Mouse (Mus musculus) heart, embryonic 16.5 days (tissue): ENCODE measurements around the gene Atp1a4. TPM values are rescaled to one million over a fixed set of nuclear protein-coding genes. Genes with fewer than 3 reads are reported as not detected.

ENCODE experiments used
- ATAC-seq: fragments of 200-750 bp; cut with Nextera tagmentation; replicated peaks from 2 replicates; pipeline ENCODE4 v1.8.0; 2017; ENCODE audit warnings: moderate number of reproducible peaks; ENCODE audit not compliant: insufficient read depth, low FRiP score; ENCODE audit errors: extremely low read depth
- H3K27ac ChIP-seq: fragments of 300-500 bp; sonication (generic); 2 replicates; pipeline ENCODE4 v1.5.1; 2014; ENCODE audit warnings: mild to moderate bottlenecking, low read length, control low read depth, moderate library complexity
- H3K27me3 ChIP-seq: fragments of 300-500 bp; sonication (generic); 2 replicates; pipeline ENCODE4 v1.6.1; 2014; ENCODE audit warnings: low read length, mixed read lengths; ENCODE audit not compliant: control insufficient read depth, insufficient read depth
- H3K36me3 ChIP-seq: fragments of 300-500 bp; sonication (generic); 2 replicates; pipeline ENCODE4 v1.6.1; 2014; ENCODE audit not compliant: control insufficient read depth, insufficient read depth
- H3K4me1 ChIP-seq: fragments of 300-500 bp; sonication (generic); 2 replicates; pipeline ENCODE4 v1.6.1; 2014; ENCODE audit warnings: low read length, mixed read lengths; ENCODE audit not compliant: control insufficient read depth, insufficient read depth
- H3K4me2 ChIP-seq: fragments of 300-500 bp; sonication (generic); 2 replicates; pipeline ENCODE4 v1.6.1; 2014; ENCODE audit warnings: low read depth, mild to moderate bottlenecking, control low read depth, low read length
- H3K4me3 ChIP-seq: fragments of 300-500 bp; sonication (generic); 2 replicates; pipeline ENCODE4 v1.5.1; 2014; ENCODE audit warnings: mild to moderate bottlenecking, control low read depth, low read length
- H3K9ac ChIP-seq: fragments of 300-500 bp; sonication (generic); 2 replicates; pipeline ENCODE4 v1.6.1; 2014; ENCODE audit warnings: low read length, control low read depth
- H3K9me3 ChIP-seq: fragments of 300-500 bp; sonication (generic); replicated peaks from 2 replicates; pipeline ENCODE4 v1.6.1; 2016; ENCODE audit warnings: low read length; ENCODE audit not compliant: control insufficient read depth
- WGBS: fragments of 180-500 bp; shearing (Covaris S2); extraction: QIAGEN DNeasy Blood & Tissue Kit; methylation state at CpG from one replicate; pipeline ENCODE4 v1.1.7; 2014; 5-methylcytosine and 5-hydroxymethylcytosine counted together
- polyA plus RNA-seq: library from polyadenylated mRNA; unstranded; fragments of >200 nt; fragmentation: Nextera tagmentation; extraction: Ambion mirVana; gene quantifications from 2 replicates; pipeline ENCODE4 v1.2.1, GENCODE M21; 2015

The Atp1a4 gene
- polyA plus RNA-seq, 1 experiment from 2014 or later: 0.16 TPM

- whole genome bisulfite sequencing: 25% methylated on average over 2 of the region's 2 CpGs
Measured at GRCm38 (mm10) chr1:172242401-172242800, 15.8 kb downstream of the Atp1a4 start.

GRCm38 (mm10) chr1:172240945-172241708 lies 17.1 kb downstream of the Atp1a4 start:
- H3K27me3 ChIP-seq: no peaks in the 10 kb centered on the region; the same call in 1 of the 2 replicates
- no peak overlapping the region for H3K9ac ChIP-seq
- peaks cover 17% of the 10 kb centered on the region for H3K4me1 ChIP-seq
- no peak for ATAC-seq
- peak overlapping the region; percentile 86; the same call in 1 of the 2 replicates for H3K27ac ChIP-seq
- WGBS: 68% methylated on average over 6 of the region's 6 CpGs
- H3K9me3 ChIP-seq: no peaks in the 10 kb centered on the region; the same call in 1 of the 2 replicates
- H3K36me3 ChIP-seq: no peaks in the 10 kb centered on the region
- H3K4me3 ChIP-seq: no peak overlapping the region
- no peak overlapping the region for H3K4me2 ChIP-seq

More at GRCm38 (mm10) chr1:172242401-172242800, 15.8 kb downstream of the Atp1a4 start:
- Histone ChIP-seq H3K9me3 (no peaks in the 10 kb centered on the region; the same call in 1 of the 2 replicates), H3K4me2 (no peak overlapping the region; the same call in 1 of the 2 replicates), H3K27me3 (no peaks in the 10 kb centered on the region; the same call in 1 of the 2 replicates), H3K4me3 (no peak overlapping the region), H3K9ac (0 out of 2 replicates have a peak overlapping the region, but pooled peaks have one; percentile 3), H3K27ac (peak overlapping the region; percentile 86), H3K36me3 (no peaks in the 10 kb centered on the region), H3K4me1 (peaks cover 17% of the 10 kb centered on the region)
- ATAC-seq: peak; percentile 93

DNA sequence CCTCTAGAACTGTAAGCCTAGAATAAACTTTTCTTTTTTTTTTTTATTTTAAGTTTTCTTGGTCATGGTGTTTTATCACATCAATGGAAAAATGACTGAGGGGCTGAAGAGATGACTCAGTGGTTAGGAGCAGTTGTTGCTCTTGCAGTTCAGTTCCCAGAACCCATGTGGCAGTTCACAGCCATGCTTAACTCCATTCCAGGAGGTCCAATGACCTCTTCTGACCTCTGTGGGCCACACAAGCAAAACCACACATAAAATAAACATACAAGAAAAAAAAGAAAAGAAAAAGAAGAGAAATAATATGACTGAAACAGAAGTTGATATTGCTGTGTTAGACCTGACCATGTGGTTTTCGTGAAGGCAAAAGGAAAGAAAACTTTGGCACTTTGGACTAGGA lies 29.0 kb downstream of the Atp1a4 start:
- Histone ChIP-seq H3K9ac (no peak overlapping the region), H3K4me2 (no peak overlapping the region), H3K9me3 (no peaks in the 10 kb centered on the region), H3K4me3 (no peak overlapping the region), H3K36me3 (no peaks in the 10 kb centered on the region), H3K27me3 (no peaks in the 10 kb centered on the region), H3K27ac (no peak overlapping the region), H3K4me1 (peaks cover 9% of the 10 kb centered on the region; the same call in 1 of the 2 replicates)
- WGBS: 91% methylated on average over 1 of the region's 1 CpGs
- no peak for ATAC-seq

DNA sequence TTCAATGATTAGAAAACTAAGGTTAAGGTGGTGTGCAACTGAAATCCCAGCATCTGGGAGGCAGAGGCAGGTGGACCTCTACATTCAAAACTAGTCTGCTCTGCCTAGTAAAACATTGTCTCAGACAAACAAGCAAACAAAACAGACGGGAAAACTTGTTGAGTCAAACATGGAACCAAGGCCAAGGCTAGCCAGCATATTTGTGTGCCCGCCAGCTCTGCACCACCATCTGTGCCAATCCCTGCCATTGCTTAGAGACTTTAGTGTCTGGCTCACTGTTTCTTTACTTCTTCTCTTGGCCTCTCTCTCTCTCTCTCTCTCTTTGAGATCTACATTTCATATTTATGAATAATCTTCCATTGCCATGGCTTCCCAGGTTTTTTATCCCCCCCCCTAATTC lies 30.0 kb downstream of the Atp1a4 start:
- no peak overlapping the region for H3K9ac ChIP-seq
- no peaks in the 10 kb centered on the region for H3K36me3 ChIP-seq
- no peak overlapping the region for H3K4me2 ChIP-seq
- H3K4me1 ChIP-seq: peaks cover 11% of the 10 kb centered on the region; the same call in 1 of the 2 replicates
- ATAC-seq: no peak
- H3K27ac ChIP-seq: no peak overlapping the region
- 87% methylated on average over 2 of the region's 2 CpGs for WGBS
- no peak overlapping the region for H3K4me3 ChIP-seq
- no peaks in the 10 kb centered on the region for H3K27me3 ChIP-seq
- no peaks in the 10 kb centered on the region for H3K9me3 ChIP-seq

DNA sequence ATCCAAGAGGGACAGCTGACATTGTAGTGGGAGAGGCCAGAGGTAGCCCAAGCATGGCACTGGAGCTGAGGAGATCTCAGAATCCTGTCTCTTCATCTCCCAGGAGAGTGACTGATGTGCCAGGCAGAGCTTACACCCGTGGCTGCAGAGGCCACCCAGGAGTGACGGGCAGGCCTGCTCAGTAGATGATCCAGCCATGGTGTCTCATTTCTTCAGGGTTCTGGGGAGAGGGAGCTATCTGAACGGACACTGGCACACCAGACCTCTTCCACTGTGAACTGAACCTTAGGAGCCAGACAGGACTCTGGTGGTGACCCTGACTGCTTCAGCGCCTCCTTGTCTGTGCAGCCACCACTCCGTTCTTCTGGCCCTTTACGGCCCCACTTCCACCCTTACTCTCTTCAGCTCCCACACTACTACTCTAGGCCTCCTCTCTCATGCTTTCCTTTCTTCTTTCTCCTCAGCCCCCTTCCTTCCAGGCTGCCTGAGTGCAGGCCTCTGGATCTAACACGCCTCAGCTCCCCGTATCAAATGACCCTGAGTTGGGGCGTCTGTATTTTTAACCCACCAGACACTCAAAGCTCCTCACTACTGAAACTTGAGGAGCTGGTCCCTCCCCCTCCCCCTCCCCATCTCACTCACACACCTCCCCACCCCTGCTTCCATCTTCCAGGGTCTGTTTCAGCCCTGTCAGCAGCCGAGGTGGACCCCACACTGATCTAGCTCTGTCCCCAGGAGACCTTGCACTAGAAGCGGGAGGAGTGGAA lies 36.7 kb downstream of the Atp1a4 start:
- Histone ChIP-seq H3K9me3 (no peaks in the 10 kb centered on the region), H3K4me1 (peaks cover 53% of the 10 kb centered on the region), H3K9ac (peak overlapping the region; percentile 23), H3K4me3 (no peak overlapping the region), H3K4me2 (no peak overlapping the region), H3K27me3 (no peaks in the 10 kb centered on the region), H3K27ac (peak overlapping the region; percentile 95), H3K36me3 (no peaks in the 10 kb centered on the region)
- ATAC-seq: no peak
- WGBS: 41% methylated on average over 11 of the region's 11 CpGs

DNA sequence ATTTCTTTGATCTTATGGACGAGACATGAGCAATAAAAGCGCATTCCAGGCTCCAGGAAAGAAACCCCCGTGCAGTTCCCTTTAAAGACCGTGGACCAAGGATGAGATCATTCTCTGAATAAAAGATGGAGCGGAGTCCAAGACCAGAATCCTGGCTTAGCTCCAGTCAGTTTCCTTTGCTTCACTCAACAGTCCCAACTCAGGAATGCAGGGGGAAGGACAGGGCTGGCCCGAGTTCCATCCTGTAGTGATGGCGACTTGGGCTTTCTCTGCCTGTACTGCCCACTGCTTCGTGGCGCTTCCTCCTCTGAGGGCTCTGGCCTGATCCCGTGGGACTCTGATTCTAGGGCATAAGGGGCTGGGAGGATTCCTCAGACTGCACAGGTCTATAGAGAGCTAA lies 37.8 kb downstream of the Atp1a4 start:
- Histone ChIP-seq H3K27ac (peak overlapping the region; percentile 95), H3K27me3 (no peaks in the 10 kb centered on the region), H3K4me3 (no peak overlapping the region; the same call in 1 of the 2 replicates), H3K4me2 (peak overlapping the region; percentile 47), H3K9ac (peak overlapping the region; percentile 65), H3K4me1 (peaks cover 53% of the 10 kb centered on the region), H3K36me3 (no peaks in the 10 kb centered on the region), H3K9me3 (no peaks in the 10 kb centered on the region)
- peak; percentile 83 for ATAC-seq
- WGBS: 21% methylated on average over 10 of the region's 10 CpGs

GRCm38 (mm10) chr1:172219451-172220406 lies 38.5 kb downstream of the Atp1a4 start, which contains the start of gene Casq1:
Gene Casq1, minus strand, starts transcription at chr1:172219868.
- Histone ChIP-seq H3K4me2 (peak within 1 kb of the TSS; percentile 47), H3K4me1 (peaks cover 58% of the 10 kb centered on the region), H3K9ac (peak within 1 kb of the TSS; percentile 65), H3K9me3 (no peaks in the 10 kb centered on the region), H3K4me3 (peak within 1 kb of the TSS; percentile 17), H3K27ac (peak within 1 kb of the TSS; percentile 95), H3K36me3 (no peaks in the 10 kb centered on the region), H3K27me3 (no peaks in the 10 kb centered on the region)
- peak; percentile 29 for ATAC-seq
- WGBS: 59% methylated on average over 19 of the region's 19 CpGs

GRCm38 (mm10) chr1:172218164-172218910 lies 39.9 kb downstream of the Atp1a4 start:
- no peaks in the 10 kb centered on the region for H3K36me3 ChIP-seq
- H3K4me2 ChIP-seq: peak overlapping the region; percentile 25
- peak overlapping the region; percentile 15 for H3K9ac ChIP-seq
- no peak for ATAC-seq
- H3K27me3 ChIP-seq: no peaks in the 10 kb centered on the region
- 45% methylated on average over 15 of the region's 15 CpGs for WGBS
- H3K9me3 ChIP-seq: no peaks in the 10 kb centered on the region
- H3K4me3 ChIP-seq: no peak overlapping the region
- peak overlapping the region; percentile 95 for H3K27ac ChIP-seq
- peaks cover 71% of the 10 kb centered on the region for H3K4me1 ChIP-seq
